Mouse (Mus musculus): ENCODE data around the gene Scube1. TPM values are rescaled to one million over a fixed set of nuclear protein-coding genes. Genes with fewer than 3 reads are reported as not detected.

Gene Scube1
- polyA plus RNA-seq, 1 experiment from 2014 or later = 6.6 TPM

- no peak overlapping the region for H3K9ac ChIP-seq (ENCODE audit: low read length)
- H3K27me3 ChIP-seq (replicated peaks; ENCODE audit: control insufficient read depth, insufficient read depth, low read length) = no peaks in the 10 kb centered on the region
- no peak for ATAC-seq (replicated peaks; ENCODE audit: low FRiP score, low TSS enrichment, low read depth)
- DNase-seq (ENCODE audit: low spot score) = no peak
- no peak overlapping the region for H3K4me2 ChIP-seq (ENCODE audit: low read length)
- H3K27ac ChIP-seq (ENCODE audit: low read depth) = no peak overlapping the region
- H3K4me3 ChIP-seq (ENCODE audit: low read depth, low read length) = no peak overlapping the region
- H3K36me3 ChIP-seq (ENCODE audit: control insufficient read depth, insufficient read depth, low read length) = peaks cover 66% of the 10 kb centered on the region
- no peaks in the 10 kb centered on the region for H3K4me1 ChIP-seq (replicated peaks; ENCODE audit: control insufficient read depth, insufficient read depth, low read length)
- no peaks in the 10 kb centered on the region for H3K9me3 ChIP-seq (ENCODE audit: control insufficient read depth, low read length)
- WGBS = 96% methylated on average over 9 of the region's 9 CpGs
Observed at GRCm38 (mm10) chr15:83576651-83577050, 148.2 kb downstream of the Scube1 start.

DNA sequence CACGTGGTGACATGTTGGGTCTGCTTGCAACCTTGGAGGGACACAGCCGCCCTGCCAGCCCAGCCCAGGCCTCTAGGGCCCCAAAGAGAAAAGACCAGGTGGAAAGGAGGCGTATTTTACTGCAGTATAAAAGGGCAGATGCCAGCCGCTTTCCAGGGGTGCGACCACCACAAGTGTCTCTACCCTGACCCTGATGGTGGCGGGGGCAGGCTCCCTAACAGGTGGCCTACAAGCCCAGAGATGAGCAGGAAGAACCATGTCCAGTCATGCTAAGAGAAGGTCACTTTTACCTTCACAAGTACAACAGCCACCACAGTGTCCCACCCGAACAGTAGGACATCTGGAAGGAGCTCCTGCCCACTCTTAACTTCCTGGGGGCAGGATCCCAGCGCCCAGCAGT, 149.3 kb downstream of the Scube1 start:
- Histone ChIP-seq H3K36me3 (ENCODE audit: control insufficient read depth, insufficient read depth, low read length) (peaks cover 55% of the 10 kb centered on the region), H3K4me3 (ENCODE audit: low read depth, low read length) (no peak overlapping the region), H3K4me2 (ENCODE audit: low read length) (no peak overlapping the region), H3K27ac (ENCODE audit: low read depth) (no peak overlapping the region), H3K4me1 (replicated peaks; ENCODE audit: control insufficient read depth, insufficient read depth, low read length) (no peaks in the 10 kb centered on the region), H3K9ac (ENCODE audit: low read length) (no peak overlapping the region), H3K9me3 (ENCODE audit: control insufficient read depth, low read length) (no peaks in the 10 kb centered on the region), H3K27me3 (replicated peaks; ENCODE audit: control insufficient read depth, insufficient read depth, low read length) (no peaks in the 10 kb centered on the region)
- 93% methylated on average over 8 of the region's 8 CpGs for WGBS
- ATAC-seq (replicated peaks; ENCODE audit: low FRiP score, low TSS enrichment, low read depth) (no peak), DNase-seq (ENCODE audit: low spot score) (no peak)

DNA sequence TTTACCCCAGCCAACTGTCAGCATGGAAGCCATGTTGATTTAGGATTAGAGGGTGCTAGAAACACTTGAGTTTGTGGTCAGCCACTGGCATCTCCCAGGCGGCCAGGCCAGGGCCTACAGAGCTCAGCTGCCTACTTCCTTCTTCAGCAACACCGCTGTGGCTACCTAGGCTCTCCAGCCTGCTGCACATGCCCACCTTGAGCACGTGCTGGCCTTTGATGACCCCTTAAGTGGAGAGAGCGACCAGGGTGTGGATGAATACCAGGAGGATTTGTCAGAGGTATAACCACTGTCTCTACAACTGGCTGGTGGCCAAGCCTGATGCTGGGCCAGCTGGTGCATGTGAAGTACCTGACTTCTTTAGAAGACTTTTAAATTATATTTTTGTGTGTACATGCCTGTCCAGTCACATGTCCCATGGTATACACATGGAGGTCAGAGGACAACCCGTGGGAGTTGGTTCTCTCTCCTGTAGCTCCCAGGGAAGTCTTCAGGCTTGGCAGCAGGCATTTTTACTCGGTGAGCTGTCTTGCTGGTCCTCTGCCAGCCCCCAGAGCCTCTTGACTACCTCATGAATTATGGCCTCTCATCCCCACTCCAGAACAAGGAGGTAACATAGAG, 150.0 kb downstream of the Scube1 start:
- DNase-seq (ENCODE audit: low spot score) (no peak), ATAC-seq (replicated peaks; ENCODE audit: low FRiP score, low TSS enrichment, low read depth) (no peak)
- Histone ChIP-seq H3K4me1 (replicated peaks; ENCODE audit: control insufficient read depth, insufficient read depth, low read length) (no peaks in the 10 kb centered on the region), H3K9ac (ENCODE audit: low read length) (no peak overlapping the region), H3K9me3 (ENCODE audit: control insufficient read depth, low read length) (no peaks in the 10 kb centered on the region), H3K27me3 (replicated peaks; ENCODE audit: control insufficient read depth, insufficient read depth, low read length) (no peaks in the 10 kb centered on the region), H3K4me3 (ENCODE audit: low read depth, low read length) (no peak overlapping the region), H3K36me3 (ENCODE audit: control insufficient read depth, insufficient read depth, low read length) (peaks cover 48% of the 10 kb centered on the region), H3K4me2 (ENCODE audit: low read length) (no peak overlapping the region), H3K27ac (ENCODE audit: low read depth) (no peak overlapping the region)
- 69% methylated on average over 6 of the region's 6 CpGs for WGBS

- Histone ChIP-seq H3K9me3 (ENCODE audit: control insufficient read depth, low read length) (no peaks in the 10 kb centered on the region), H3K9ac (ENCODE audit: low read length) (no peak overlapping the region), H3K36me3 (ENCODE audit: control insufficient read depth, insufficient read depth, low read length) (peaks cover 36% of the 10 kb centered on the region), H3K4me2 (ENCODE audit: low read length) (no peak overlapping the region), H3K27ac (ENCODE audit: low read depth) (no peak overlapping the region), H3K4me1 (replicated peaks; ENCODE audit: control insufficient read depth, insufficient read depth, low read length) (no peaks in the 10 kb centered on the region), H3K4me3 (ENCODE audit: low read depth, low read length) (no peak overlapping the region), H3K27me3 (replicated peaks; ENCODE audit: control insufficient read depth, insufficient read depth, low read length) (no peaks in the 10 kb centered on the region)
- ATAC-seq (replicated peaks; ENCODE audit: low FRiP score, low TSS enrichment, low read depth) = no peak
- DNase-seq (ENCODE audit: low spot score) = no peak
- 99% methylated on average over 12 of the region's 12 CpGs for WGBS
Observed at GRCm38 (mm10) chr15:83573606-83574005, 151.2 kb downstream of the Scube1 start.

DNA sequence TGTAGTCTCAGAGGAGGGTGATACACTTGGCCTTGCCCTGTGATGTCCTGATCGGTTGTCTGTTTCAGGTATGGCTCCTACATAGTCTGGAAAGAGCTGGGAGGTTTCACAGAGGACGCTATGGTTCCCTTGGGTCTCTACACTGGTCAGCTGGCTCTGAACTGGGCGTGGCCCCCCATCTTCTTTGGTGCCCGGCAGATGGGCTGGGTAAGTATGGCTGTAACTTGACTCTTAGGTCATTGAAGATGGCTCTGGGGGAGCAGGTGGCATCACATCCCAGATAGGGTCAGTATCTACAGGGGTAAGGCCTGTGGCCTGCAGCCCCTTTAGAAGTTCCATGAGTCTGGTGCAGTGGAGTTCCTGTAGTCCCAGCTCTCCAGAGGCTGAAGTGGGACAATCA, 152.7 kb downstream of the Scube1 start:
- DNase-seq (ENCODE audit: low spot score) = no peak
- H3K4me2 ChIP-seq (ENCODE audit: low read length) = no peak overlapping the region
- no peak overlapping the region for H3K9ac ChIP-seq (ENCODE audit: low read length)
- ATAC-seq (replicated peaks; ENCODE audit: low FRiP score, low TSS enrichment, low read depth) = no peak
- WGBS = 80% methylated on average over 4 of the region's 4 CpGs
- no peak overlapping the region for H3K4me3 ChIP-seq (ENCODE audit: low read depth, low read length)
- no peaks in the 10 kb centered on the region for H3K4me1 ChIP-seq (replicated peaks; ENCODE audit: control insufficient read depth, insufficient read depth, low read length)
- peaks cover 23% of the 10 kb centered on the region for H3K36me3 ChIP-seq (ENCODE audit: control insufficient read depth, insufficient read depth, low read length)
- no peaks in the 10 kb centered on the region for H3K9me3 ChIP-seq (ENCODE audit: control insufficient read depth, low read length)
- no peak overlapping the region for H3K27ac ChIP-seq (ENCODE audit: low read depth)
- H3K27me3 ChIP-seq (replicated peaks; ENCODE audit: control insufficient read depth, insufficient read depth, low read length) = no peaks in the 10 kb centered on the region

- ATAC-seq (replicated peaks; ENCODE audit: low FRiP score, low TSS enrichment, low read depth) (no peak), DNase-seq (ENCODE audit: low spot score) (no peak)
- Histone ChIP-seq H3K9ac (ENCODE audit: low read length) (no peak overlapping the region), H3K4me1 (replicated peaks; ENCODE audit: control insufficient read depth, insufficient read depth, low read length) (no peaks in the 10 kb centered on the region), H3K9me3 (ENCODE audit: control insufficient read depth, low read length) (no peaks in the 10 kb centered on the region), H3K36me3 (ENCODE audit: control insufficient read depth, insufficient read depth, low read length) (peaks cover 18% of the 10 kb centered on the region), H3K27ac (ENCODE audit: low read depth) (no peak overlapping the region), H3K4me2 (ENCODE audit: low read length) (no peak overlapping the region), H3K27me3 (replicated peaks; ENCODE audit: control insufficient read depth, insufficient read depth, low read length) (no peaks in the 10 kb centered on the region), H3K4me3 (ENCODE audit: low read depth, low read length) (no peak overlapping the region)
- 82% methylated on average over 5 of the region's 5 CpGs for WGBS
Observed at GRCm38 (mm10) chr15:83571636-83572035, 153.2 kb downstream of the Scube1 start.

DNA sequence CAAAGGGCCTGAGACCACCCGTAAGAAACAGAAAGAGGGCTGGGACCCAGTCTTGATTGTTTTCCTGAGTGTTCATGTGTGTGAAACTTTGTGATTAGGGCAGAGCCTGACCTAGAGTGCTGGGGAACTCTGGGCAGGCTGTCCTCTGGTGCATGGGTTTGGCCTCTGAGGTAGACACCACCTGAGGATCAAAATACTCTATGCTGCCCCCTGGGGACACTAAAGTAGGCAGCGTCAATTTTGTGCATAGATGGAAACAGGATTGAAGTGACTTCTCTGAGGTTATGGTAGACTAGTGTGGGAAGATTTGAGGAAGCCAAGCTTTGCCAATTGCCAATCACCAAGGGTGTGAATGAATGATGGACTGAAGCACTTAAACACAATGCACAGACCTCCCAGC, 154.2 kb downstream of the Scube1 start:
- no peak overlapping the region for H3K9ac ChIP-seq (ENCODE audit: low read length)
- no peak for DNase-seq (ENCODE audit: low spot score)
- no peak for ATAC-seq (replicated peaks; ENCODE audit: low FRiP score, low TSS enrichment, low read depth)
- no peak overlapping the region for H3K27ac ChIP-seq (ENCODE audit: low read depth)
- H3K4me1 ChIP-seq (replicated peaks; ENCODE audit: control insufficient read depth, insufficient read depth, low read length) = no peaks in the 10 kb centered on the region
- H3K9me3 ChIP-seq (ENCODE audit: control insufficient read depth, low read length) = no peaks in the 10 kb centered on the region
- H3K27me3 ChIP-seq (replicated peaks; ENCODE audit: control insufficient read depth, insufficient read depth, low read length) = no peaks in the 10 kb centered on the region
- no peak overlapping the region for H3K4me3 ChIP-seq (ENCODE audit: low read depth, low read length)
- H3K36me3 ChIP-seq (ENCODE audit: control insufficient read depth, insufficient read depth, low read length) = peaks cover 8% of the 10 kb centered on the region
- no peak overlapping the region for H3K4me2 ChIP-seq (ENCODE audit: low read length)
- WGBS = 77% methylated on average over 2 of the region's 2 CpGs

- no peak for DNase-seq (ENCODE audit: low spot score)
- H3K27ac ChIP-seq (ENCODE audit: low read depth) = no peak overlapping the region
- H3K9me3 ChIP-seq (ENCODE audit: control insufficient read depth, low read length) = no peaks in the 10 kb centered on the region
- H3K27me3 ChIP-seq (replicated peaks; ENCODE audit: control insufficient read depth, insufficient read depth, low read length) = no peaks in the 10 kb centered on the region
- no peak overlapping the region for H3K9ac ChIP-seq (ENCODE audit: low read length)
- WGBS = 55% methylated on average over 11 of the region's 11 CpGs
- no peaks in the 10 kb centered on the region for H3K36me3 ChIP-seq (ENCODE audit: control insufficient read depth, insufficient read depth, low read length)
- no peak overlapping the region for H3K4me3 ChIP-seq (ENCODE audit: low read depth, low read length)
- H3K4me2 ChIP-seq (ENCODE audit: low read length) = no peak overlapping the region
- no peak for ATAC-seq (replicated peaks; ENCODE audit: low FRiP score, low TSS enrichment, low read depth)
- H3K4me1 ChIP-seq (replicated peaks; ENCODE audit: control insufficient read depth, insufficient read depth, low read length) = no peaks in the 10 kb centered on the region
Observed at GRCm38 (mm10) chr15:83569682-83570081, 155.1 kb downstream of the Scube1 start.

- H3K9ac ChIP-seq (ENCODE audit: low read length) = no peak overlapping the region
- no peak overlapping the region for H3K4me2 ChIP-seq (ENCODE audit: low read length)
- H3K4me1 ChIP-seq (replicated peaks; ENCODE audit: control insufficient read depth, insufficient read depth, low read length) = no peaks in the 10 kb centered on the region; the same call in 1 of the 2 replicates
- no peak overlapping the region for H3K27ac ChIP-seq (ENCODE audit: low read depth)
- DNase-seq (ENCODE audit: low spot score) (no peak), ATAC-seq (replicated peaks; ENCODE audit: low FRiP score, low TSS enrichment, low read depth) (no peak)
- H3K27me3 ChIP-seq (replicated peaks; ENCODE audit: control insufficient read depth, insufficient read depth, low read length) = no peaks in the 10 kb centered on the region
- H3K36me3 ChIP-seq (ENCODE audit: control insufficient read depth, insufficient read depth, low read length) = no peaks in the 10 kb centered on the region
- WGBS = 94% methylated on average over 5 of the region's 5 CpGs
- no peaks in the 10 kb centered on the region for H3K9me3 ChIP-seq (ENCODE audit: control insufficient read depth, low read length)
- no peak overlapping the region for H3K4me3 ChIP-seq (ENCODE audit: low read depth, low read length)
Observed at GRCm38 (mm10) chr15:83568544-83568943, 156.3 kb downstream of the Scube1 start.

Measured in intestine, embryonic 14.5 days (tissue).